Mouse (Mus musculus): ENCODE data around the gene Cidec.

The Cidec gene

DNA sequence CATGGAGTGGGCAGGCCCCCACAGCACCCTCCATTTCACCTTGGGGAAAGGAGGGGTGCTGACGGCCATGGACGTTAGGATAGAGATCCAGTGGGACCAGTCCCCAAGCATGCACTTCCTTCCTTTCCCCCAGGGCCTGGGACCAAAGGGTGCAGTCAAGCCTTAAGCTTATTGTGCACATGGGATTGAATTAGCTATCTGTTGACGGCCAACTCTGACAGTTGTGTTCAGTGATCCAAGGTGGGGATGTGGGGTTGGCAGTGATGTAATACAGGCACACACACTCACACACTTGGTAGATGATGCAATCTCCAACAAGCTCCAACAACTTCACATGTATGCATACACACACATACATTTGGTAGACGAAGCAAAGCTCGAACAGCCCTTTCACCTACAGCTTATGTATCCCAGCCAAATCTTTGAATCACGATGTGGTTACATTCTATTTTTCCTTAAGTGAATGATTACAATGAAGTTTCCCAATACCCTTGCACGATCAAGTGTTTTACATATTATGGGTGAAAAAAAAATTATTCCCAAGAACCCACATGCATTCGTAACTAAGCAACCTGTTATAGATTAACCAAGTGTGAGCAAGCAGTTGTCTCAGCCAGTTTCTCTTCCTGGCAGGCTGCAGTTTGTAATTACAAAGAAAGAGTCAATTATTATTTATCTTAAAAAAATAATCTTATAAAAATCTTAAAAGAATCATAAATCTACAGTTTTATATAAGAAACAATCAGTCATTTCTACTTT is 8.8 kb upstream of the Cidec start:
- DNase-seq (ENCODE audit: low spot score in 2 of 2): no peak

DNA sequence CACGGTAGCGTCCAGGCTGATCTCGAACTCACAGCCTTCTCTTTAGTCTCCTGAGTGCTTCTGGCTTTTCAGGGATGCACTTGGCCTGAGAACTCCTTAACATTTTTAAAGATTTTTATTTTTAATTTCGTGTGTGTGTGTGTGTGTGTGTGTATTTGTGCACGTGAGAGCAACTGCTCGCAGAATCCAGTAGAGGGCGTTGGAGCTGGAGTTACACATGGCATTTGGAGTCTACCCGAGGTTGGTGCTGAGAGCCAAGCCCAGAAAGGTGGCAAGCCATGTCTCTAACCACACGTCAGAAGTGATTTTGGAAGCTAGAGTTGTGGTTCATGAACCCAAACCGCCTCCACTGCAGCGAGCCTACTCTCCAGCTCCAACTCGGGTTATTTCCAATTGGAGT is 7.5 kb upstream of the Cidec start:
- DNase-seq (ENCODE audit: low spot score in 2 of 2): no peak

DNA sequence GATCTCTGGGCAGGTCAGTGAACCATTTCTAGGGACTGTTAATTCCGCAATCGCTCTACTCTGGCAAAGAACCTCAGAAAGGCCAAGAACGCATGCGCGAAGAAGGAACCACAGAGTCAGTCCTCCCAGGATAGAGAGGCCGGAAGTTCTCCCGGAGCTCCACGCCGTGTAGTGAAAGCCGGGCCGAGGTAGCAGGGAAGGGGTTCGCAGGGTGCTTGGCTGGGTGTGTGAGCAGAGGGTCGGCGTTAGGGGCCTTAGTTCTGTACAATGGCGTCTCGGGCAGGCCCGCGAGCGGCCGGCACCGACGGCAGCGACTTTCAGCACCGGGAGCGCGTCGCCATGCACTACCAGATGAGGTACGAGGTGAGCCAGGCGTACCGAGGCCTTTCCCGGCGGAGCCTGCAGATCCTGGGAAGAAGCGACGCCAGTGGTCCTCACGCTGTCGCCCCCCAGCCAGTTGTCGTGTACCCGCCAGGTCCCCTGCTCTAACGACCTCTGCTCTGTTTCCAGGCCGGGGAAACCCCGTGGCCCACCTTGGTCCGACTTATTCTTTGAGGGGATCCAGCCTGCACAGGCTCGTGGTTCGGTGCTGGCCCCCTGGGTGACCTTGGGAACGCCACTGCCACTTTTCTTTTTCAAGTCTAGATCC is 7.0 kb upstream of the Cidec start, which contains the start of gene Jagn1:
Gene Jagn1, plus strand, starts transcription at position 128 of the 649 bp plus-strand sequence.
- DNase-seq (ENCODE audit: low spot score in 2 of 2): peak; percentile 78 to 80

DNA sequence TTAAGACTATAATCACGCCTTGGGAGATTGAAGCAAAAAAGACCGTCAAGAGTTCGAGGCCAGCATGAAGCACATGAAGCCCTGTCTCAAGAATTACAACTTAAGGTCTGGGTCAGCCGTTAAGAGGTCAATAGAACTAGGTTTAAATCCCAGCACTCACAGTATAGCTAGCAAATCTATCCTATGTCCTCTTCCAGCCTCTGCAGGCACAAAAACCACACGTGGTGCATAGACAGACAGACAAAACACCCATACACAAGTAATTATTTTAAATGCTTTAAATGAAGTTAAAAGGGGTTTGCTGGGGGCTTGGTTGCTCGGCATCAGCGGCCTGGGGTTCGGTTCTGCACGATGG is 6.5 kb upstream of the Cidec start:
- no peak for DNase-seq (ENCODE audit: low spot score in 2 of 2)

DNA sequence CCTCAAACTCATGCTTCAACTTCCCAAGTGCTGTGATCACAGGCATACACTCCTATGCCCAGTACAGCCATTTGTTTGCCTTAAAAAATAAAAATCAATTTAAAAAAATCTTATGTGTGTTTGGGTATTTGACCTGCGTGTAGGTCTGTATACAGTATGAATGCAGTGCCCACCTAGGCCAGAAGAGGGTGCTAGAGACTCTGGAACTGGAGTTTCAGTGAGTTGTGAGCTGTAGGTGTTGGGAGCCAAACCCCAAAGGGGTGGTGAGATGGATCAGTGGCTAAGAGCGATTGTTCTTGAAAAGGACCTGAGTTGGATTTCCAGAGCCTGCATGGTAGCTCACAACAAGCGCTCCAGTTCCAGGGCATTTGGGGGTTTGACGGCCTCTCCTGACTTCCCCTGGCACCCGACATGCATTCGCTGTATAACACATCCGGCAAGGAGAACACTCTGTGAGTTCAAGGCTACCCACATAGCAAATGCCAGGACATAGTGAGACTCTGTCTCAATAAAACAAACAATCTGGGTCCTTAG is 5.7 kb upstream of the Cidec start:
- peak in 1 of 2 experiments; percentile 56 for DNase-seq (ENCODE audit: low spot score in 2 of 2)

DNA sequence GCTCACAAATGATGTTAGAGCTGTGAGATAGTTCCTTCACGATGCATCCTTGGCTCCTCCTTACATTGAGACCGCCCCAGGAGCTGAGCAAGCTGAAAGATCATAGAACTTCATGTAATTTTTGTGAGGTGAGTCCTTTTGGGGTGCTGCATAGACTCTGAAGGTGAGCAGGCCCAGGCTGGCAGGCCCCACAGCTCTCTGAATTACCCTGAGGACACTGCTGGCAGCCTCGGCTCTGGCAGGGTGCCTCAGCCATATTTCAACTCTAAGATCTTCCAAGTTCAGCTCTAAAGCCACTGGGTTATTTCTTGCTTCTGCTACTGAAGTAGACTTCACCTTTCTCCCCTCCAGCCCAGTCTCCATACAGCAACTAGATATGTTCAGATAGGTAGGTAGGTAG is 5.1 kb upstream of the Cidec start:
- no peak for DNase-seq (ENCODE audit: low spot score in 2 of 2)

DNA sequence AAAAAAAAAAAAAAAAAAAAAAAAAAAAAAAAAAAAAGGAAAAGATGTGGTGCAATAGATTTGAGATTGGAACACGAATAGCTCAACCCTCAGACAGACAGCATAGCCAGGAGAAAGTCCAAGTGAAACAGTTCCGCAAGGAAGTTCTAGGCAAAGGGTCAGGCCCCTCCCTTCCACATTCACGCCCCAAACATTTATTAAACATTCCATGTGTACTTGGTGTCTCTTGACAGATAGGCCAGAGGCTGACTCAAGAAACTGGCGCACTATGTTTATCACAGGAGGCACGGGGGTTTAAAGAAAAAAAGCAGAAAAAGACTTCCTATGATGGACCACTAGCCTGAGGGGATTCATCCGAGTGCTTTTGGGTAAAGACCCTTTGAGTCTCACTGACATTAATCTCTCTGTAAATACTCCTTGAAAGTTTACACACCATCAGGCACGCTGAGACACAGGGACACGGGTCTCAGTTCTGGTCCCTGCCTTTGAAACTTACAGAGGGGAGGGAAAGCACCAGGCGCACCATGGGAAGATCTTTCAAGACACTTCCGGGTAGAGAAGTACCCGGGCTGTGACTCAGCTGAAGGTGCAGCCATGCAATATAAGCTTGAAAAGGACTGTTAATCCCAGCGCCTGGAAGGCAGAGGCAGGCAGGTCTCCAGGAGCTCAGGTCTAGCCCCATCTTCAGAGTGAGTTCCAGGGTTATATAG is 3.3 kb upstream of the Cidec start:
- DNase-seq (ENCODE audit: low spot score in 2 of 2): no peak

DNA sequence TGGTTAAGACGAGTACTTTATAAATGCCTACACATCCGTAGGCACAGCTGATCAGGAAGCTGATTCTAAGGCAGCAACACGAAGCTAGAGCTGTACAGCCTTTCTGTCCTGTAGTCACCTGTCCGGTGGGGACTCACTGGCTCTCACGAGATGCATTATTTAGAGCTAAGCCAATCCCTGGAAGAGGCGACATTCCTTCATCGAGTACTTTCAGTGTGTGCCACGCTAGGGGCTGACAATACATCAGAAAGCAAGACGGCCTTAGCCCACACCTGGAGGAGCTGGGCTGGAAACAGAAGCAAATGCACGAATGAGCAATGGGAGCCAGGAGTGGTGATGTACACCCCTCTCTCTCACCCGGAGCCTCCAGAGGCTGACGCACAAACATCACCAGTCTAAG is 1.6 kb upstream of the Cidec start:
- no peak for DNase-seq (ENCODE audit: low spot score in 2 of 2)

DNA sequence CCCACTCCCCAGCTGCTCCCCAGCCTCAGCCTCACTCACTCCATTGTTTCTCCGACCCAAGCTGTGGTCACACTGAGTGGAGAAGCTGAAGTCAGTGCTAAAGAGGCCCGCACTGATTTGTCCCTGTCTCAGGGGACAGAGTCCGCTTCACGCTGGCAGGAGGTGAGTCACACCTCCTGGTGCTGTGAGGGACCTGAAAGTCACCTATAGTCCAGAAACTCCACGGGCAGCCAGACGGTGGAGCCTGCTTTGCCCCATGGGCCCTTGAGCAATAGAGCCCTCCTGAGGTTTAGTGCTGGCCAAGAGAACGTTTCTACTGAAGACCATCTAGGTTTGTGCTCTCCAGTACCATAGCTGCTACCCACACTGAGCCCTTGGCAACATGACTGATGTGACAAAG is 869 bp downstream of the Cidec start:
- DNase-seq (ENCODE audit: low spot score in 2 of 2): no peak

DNA sequence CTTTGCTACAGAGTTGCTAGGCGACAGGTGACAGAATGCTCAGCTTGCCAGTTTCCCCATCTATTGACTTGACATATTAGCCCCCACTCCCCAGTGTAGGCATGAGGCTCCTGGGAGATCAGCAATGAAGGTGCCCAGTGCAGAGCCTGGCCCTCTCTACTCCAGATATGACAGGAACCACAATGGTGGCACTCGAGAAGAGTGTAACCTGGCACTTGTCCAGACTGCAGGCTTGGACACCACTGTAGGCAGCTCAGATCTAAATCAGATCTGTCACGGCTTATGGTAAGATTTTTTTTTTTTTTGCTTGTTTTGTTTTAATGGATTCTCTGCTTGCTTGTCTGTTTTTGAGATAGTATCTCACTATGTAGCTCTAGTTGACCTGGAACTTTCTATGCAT is 1.9 kb downstream of the Cidec start:
- no peak for DNase-seq (ENCODE audit: low spot score in 2 of 2)

DNA sequence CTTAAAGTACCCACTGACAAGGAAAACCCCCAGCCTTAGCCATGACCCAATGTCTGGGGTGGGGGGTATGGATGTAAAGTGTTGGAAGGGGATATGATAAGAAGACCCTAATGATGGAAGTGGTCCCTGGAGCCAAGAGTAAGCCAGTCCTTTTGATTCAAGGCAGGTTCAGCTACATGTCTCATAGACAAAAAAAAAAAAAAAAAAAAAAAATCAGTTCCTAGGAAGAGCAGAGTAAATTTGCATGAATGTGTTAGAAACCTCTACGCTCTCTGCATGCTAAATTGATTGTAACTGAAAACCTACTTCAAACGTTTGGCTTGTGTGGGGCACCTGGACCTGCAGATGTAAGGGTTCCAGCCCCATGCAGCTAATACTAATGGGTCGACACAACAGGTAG is 3.8 kb downstream of the Cidec start:
- no peak for DNase-seq (ENCODE audit: low spot score in 2 of 2)

DNA sequence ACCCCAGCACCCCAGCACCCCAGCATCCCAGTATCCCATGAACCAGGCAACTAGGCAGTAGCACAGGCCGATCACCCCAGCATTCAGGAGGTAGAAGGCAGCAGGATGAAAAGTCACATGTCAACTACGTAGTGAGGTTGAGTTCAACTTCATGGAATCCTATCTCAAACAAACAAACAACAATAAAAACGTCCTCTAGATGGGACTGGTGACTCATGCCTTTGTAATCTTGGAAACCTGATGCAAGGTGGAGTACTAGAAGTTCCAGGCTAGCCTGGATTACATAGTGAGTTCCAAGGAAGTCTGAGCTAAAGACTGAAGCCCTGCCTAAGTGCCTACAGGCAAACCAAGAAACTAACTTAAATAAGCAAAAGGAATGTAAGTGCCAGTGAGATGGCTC is 4.7 kb downstream of the Cidec start:
- DNase-seq (ENCODE audit: low spot score in 2 of 2): no peak

DNA sequence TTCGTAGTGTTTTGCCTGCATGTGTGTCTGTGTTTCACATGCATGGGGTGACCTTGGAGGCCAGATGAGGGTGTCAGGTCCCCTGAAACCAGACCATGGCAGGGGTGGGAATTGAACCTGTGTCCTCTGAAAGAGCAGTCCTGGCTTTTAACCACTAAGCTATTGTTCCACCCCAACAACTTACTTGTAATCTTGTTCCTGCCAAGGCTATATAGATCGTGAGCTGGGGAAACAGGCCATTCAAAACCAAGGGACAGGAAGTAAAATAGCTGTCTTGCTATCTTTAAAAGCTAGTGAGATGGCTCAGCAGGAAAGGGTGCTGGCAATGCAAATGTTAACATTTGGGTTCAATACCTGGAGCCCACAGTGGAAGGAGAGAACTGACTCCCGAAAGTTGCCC is 5.6 kb downstream of the Cidec start:
- no peak for DNase-seq (ENCODE audit: low spot score in 2 of 2)

DNA sequence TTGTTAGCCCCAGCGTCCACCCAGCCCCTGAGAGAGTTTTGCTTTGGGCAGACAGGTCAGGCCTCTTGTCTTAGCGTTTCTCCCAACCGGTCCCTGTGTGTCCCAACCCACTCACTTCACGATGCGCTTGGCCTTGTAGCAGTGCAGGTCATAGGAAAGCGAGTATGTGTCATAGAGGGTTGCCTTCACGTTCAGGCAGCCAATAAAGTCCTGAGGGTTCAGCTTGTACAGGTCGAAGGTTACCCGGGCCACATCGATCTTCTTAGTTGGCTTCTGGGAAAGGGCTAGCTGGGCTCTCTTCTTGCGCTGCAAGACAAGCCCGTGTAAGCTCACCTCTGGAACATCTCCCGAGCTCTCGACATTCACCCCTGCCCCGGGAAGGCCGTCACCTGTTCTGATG is 7.6 kb downstream of the Cidec start:
- no peak for DNase-seq (ENCODE audit: low spot score in 2 of 2)

DNA sequence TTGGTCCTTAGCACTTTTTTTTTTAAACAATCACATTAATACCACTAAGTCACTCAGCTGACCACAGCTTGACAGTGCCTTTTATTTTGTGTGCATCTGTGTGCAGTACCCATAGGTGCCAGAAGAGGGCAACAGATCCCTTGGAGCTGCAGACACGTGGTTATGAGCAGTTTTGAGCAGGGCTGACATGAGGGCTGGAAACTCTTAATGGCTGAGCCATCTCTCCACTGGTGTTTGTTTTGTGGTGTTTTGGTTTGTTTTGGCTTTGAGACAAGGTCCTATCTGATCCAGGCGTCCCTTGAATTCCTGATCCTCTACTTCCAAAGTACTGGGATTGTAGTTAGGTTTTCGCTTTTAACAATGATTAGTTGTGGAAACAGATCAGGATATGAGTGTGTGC is 8.2 kb downstream of the Cidec start:
- DNase-seq (ENCODE audit: low spot score in 2 of 2): no peak

DNA sequence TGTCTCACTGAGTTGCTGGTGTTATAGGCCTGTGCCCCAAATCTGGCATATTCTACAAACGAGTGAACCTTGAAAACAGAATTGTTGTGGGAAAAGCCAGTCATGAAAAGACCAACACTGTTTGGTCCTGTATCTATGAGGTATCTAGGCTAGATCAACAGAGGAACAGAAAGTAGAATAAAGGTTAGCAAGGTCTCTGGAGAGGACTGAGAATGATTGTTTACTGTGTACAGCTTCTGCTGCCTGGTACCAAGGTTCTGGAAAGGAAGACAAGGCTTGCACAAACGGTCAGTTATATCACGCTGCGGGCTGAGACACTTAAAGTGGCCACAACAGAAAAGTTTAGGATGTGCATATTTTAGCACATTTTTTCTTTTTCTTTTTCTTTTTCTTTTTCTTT is 8.9 kb downstream of the Cidec start:
- DNase-seq (ENCODE audit: low spot score in 2 of 2): no peak

DNA sequence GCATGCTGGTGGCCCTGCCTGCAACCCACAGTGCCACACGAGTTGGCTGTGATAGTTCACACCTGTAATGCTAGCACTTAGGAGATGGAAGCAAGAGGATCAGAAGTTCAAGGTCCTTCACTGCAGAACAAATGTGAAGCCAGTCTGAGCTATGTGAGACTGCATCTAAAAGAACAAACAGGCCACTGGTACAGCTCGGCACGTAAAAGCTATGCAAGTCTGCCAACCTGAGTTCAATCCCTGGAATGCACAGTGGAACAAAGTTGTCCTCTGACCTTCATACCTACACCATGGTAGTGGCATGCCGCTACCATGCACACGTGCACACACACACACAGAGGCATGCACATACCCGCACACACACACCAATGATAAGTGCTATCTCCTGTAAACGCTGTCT is 11.4 kb downstream of the Cidec start:
- no peak for DNase-seq (ENCODE audit: low spot score in 2 of 2)

DNA sequence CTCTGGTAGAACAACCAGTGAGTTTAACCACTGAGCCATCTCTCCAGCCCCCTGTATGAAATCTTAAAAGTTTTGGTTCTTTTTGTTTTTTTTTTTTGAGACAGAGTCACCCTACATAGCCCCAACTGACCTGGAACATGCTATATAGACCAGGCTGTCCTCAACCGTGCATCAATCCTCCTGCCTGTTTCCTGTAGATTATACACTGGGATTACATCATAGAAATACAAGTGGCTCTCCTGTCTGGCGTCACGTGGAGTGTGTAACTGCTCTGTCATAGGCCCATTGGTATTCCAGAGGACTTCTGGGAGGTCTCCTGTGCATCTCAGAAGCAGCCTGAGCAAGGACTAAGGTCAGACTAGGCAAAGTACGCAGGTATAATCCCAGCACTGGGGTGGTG is 12.6 kb downstream of the Cidec start:
- no peak for DNase-seq (ENCODE audit: low spot score in 2 of 2)

DNA sequence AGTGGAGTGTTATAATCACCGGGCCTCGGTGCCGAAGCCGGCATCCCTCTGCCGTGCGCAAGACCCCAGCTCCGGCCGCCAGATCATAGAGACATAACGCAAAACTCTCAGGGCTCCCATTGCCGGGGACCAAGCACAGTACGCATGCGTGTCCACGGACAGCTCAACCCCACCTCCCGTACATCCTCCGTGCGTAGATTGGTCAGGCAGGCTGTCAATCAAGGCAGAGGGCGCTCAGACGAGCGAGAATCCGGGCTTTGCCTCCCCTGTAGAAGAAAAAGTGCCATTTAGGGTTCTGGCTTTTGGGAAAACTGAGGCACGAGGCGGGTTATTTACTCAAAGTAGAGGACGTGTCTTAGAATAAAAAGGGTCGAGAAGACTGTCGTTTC is 16.4 kb downstream of the Cidec start, which contains the start of gene Rpusd3:
Gene Rpusd3, minus strand, starts transcription at position 142 of the 389 bp plus-strand sequence.
- DNase-seq (ENCODE audit: low spot score in 2 of 2): peak; percentile 92 to 98

DNA sequence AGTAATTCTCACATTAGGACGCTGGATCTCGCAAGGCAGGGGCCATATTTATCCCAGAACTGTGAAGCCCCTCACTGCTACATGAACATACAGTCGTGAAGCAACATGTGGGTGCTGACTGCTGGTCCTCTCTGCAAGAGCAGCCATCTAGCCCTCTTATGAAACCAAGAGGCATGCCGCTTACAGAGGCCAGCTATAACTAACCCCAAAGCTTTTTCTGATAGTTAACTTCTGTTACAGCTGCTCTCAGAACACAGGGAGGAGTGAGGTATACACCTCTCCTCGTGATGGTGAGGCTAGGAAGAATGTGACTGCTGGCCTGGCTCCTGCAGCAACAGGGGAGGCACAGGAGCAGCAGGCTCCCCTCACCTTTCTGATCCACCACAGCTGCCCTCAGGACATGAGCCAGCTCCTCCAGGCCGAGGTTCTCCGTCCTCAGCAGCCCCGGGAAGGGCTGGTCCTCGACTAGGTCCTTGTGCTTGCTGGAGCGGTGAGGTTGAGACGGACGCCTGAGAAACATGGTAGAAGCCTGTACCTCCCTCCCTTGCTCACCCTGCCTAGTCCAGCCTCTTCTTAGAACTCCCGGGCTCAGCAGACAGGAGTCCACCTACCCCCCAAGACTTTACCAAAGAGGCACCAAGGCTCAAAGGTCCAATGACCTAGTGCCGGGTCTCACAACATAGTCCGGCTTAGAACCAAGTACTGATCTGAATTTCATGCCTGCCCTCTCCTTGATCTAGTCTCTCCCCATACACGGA is 16.9 kb downstream of the Cidec start:
- peak in 1 of 2 experiments; percentile 34 for DNase-seq (ENCODE audit: low spot score in 2 of 2)

DNA sequence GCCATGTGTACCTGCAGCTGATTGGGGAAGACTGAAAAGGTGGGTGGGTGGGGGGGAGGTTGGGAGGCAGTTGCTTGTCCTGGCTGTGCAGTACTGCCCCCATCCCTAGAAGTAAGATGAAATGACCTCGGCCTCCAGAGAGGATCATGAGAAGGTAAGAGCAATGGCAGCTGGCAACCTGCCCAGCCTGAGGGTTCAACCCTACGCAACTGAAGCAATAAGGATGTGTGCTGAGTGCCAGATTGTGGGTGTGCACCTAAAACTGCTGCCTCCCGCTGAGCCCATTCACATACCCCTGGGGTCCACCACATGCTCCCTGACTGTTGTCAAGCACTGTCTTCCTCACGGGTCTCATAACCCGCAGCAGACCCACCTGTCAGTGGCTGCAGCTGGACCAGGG is 19.1 kb downstream of the Cidec start:
- DNase-seq (ENCODE audit: low spot score in 2 of 2): no peak

DNA sequence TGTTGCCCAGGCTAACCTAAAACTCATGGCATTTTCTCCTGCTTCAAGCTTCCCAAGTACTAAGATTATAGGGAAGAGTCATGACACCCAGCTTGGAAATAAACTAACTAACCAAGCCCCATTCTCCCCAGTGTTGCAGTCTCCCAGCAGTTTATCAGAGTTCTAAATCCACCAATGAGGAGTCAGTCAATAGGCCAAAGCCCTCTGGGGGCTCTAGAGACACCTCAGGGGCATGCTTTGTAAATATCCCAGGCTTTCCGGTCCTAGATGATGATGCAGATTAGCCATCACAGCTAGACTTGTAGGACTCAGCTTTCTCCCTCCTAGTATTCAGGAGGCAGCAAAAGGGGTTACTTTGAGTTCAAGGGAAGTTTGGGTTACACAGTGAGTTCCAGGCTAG is 25.6 kb downstream of the Cidec start:
- DNase-seq (ENCODE audit: low spot score in 2 of 2): no peak
